Mouse (Mus musculus): ENCODE measurements around the gene Grhl3. TPM values are rescaled to one million over a fixed set of nuclear protein-coding genes. Genes with fewer than 3 reads are reported as not detected.

Grhl3 gene
- total and polyA plus RNA-seq, 3 experiments, result not detected

DNA sequence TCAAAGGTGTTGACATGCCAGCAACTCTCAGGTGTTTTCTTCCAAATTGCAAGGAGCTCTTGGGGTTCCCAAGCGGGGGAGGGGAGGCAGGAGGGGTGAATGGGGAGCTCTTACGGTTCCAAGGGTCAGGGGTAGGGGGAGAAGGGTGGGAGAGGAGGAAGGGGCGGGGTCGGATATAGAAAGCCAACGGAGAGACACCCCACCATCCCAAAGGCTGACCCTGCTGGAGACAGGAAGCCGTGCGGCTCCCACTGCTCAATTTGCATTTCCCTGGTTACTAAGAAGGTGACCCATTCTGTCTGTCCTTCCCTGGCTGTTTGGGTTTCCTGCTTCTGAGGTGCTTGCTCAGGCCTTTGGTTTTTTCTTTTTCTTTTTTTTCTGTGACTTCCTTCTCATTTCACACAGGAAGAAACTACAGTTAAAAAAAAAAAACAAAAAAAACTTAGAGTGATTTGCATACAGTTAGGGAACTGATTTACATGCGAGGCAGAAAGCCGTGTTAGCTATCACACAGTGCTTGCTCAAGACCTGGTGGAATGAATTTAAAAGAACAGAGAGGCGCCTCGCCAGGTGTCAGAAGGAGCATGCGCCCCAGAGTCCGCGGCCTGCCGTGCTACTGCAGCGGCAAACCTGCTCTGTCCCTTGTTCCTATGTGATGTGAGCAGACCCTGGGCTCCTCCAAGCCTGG is 44.5 kb upstream of the Grhl3 start:
- no peaks in the 10 kb centered on the region for H3K36me3 ChIP-seq (replicated peaks in 1 of 2; ENCODE audit: control insufficient read depth in 1 of 2, insufficient read depth in 1 of 2, low read length in 1 of 2)
- peaks cover 9% of the 10 kb centered on the region for H3K9me3 ChIP-seq (replicated peaks; ENCODE audit: low read length)
- peaks cover 8 to 31% of the 10 kb centered on the region in 2 experiments for H3K4me1 ChIP-seq (ENCODE audit: control insufficient read depth in 1 of 2, insufficient read depth in 2 of 2)
- no peaks in the 10 kb centered on the region for H3K79me2 ChIP-seq (replicated peaks; ENCODE audit: control insufficient read depth, extremely low read depth, insufficient read depth, poor library complexity, severe bottlenecking)
- no peak overlapping the region for H3K9ac ChIP-seq (ENCODE audit: insufficient read depth, low read depth)
- dilution Hi-C loops (cut with MboI; ENCODE audit: extremely low pct_ligation_motif_present, extremely low pct_unique_long_range_greater_than_20kb, low sequenced_read_pairs) (no loop called here), in situ Hi-C loops (cut with MboI; ENCODE audit: low pct_ligation_motif_present, low pct_unique_long_range_greater_than_20kb, low sequenced_read_pairs) (no loop called here)
- TF ChIP-seq MAX (IDR thresholded peaks at IDR 0.05; ENCODE audit: low read length), result no peak; the same call in 1 of the 2 replicates
- 0 out of 2 replicates have a peak, but pooled peaks have one; percentile 16 for TF ChIP-seq HCFC1 (IDR thresholded peaks at IDR 0.05; ENCODE audit: low read depth, low read length)
- peak; percentile 93 for TF ChIP-seq ZNF384 (IDR thresholded peaks at IDR 0.05; ENCODE audit: low read depth, low read length)
- TF ChIP-seq CHD2 (IDR thresholded peaks at IDR 0.05; ENCODE audit: low read length), result no peak
- no peak for TF ChIP-seq E2F4 (IDR thresholded peaks at IDR 0.05; ENCODE audit: insufficient replicate concordance, low read depth, low read length)
- TF ChIP-seq MAZ (IDR thresholded peaks at IDR 0.05; ENCODE audit: low read depth, low read length), result no peak
- TF ChIP-seq JUND (conservative IDR thresholded peaks at IDR 0.05; ENCODE audit: low read depth, low read length), result no peak
- TF ChIP-seq MEF2A (IDR thresholded peaks at IDR 0.05; ENCODE audit: borderline replicate concordance, low read depth, low read length), result peak; percentile 48; the same call in 1 of the 2 replicates
- no peak for TF ChIP-seq MAFK (IDR thresholded peaks at IDR 0.05; ENCODE audit: insufficient replicate concordance, low read length)
- no peak for TF ChIP-seq USF2 (conservative IDR thresholded peaks at IDR 0.05; ENCODE audit: low read depth, low read length)
- TF ChIP-seq EP300 (IDR thresholded peaks at IDR 0.05; ENCODE audit: low read length), result peak; percentile 65
- TF ChIP-seq JUN (IDR thresholded peaks at IDR 0.05; ENCODE audit: insufficient read depth, low read depth, low read length), result no peak
- TF ChIP-seq UBTF (IDR thresholded peaks at IDR 0.05; ENCODE audit: low read depth, low read length), result no peak
- TF ChIP-seq TBP (conservative IDR thresholded peaks at IDR 0.05; ENCODE audit: low read depth, low read length), result no peak
- TF ChIP-seq ZC3H11A (IDR thresholded peaks at IDR 0.05; ENCODE audit: low read depth, low read length), result no peak
- no peak for TF ChIP-seq SMC3 (IDR thresholded peaks at IDR 0.05; ENCODE audit: low read depth, low read length)
- peak; percentile 75 for TF ChIP-seq NRF1 (IDR thresholded peaks at IDR 0.05; ENCODE audit: low read depth, low read length)
- TF ChIP-seq KAT2A (IDR thresholded peaks at IDR 0.05; ENCODE audit: insufficient replicate concordance, low read length), result no peak
- no peak for TF ChIP-seq ZMIZ1 (IDR thresholded peaks at IDR 0.05; ENCODE audit: low read depth, low read length)
- no peak for TF ChIP-seq RCOR1 (conservative IDR thresholded peaks at IDR 0.05; ENCODE audit: low read depth, low read length)
- peak; percentile 50 for TF ChIP-seq ETS1 (conservative IDR thresholded peaks at IDR 0.05; ENCODE audit: low read depth, low read length)
- TF ChIP-seq ZKSCAN1 (IDR thresholded peaks at IDR 0.05; ENCODE audit: borderline replicate concordance, low read depth, low read length), result no peak; the same call in 1 of the 2 replicates
- no peak for TF ChIP-seq GABPA (IDR thresholded peaks at IDR 0.05; ENCODE audit: insufficient replicate concordance, low read depth, low read length)
- no peak for TF ChIP-seq USF1 (IDR thresholded peaks at IDR 0.05; ENCODE audit: low read depth, low read length)
- no peak for TF ChIP-seq NELFE (IDR thresholded peaks at IDR 0.05; ENCODE audit: low read depth, low read length)
- no peak; the same call in 1 of the 2 replicates for TF ChIP-seq RAD21 (IDR thresholded peaks at IDR 0.05; ENCODE audit: low read depth, low read length)
- TF ChIP-seq TCF12 (IDR thresholded peaks at IDR 0.05; ENCODE audit: low read depth, low read length), result 0 out of 2 replicates have a peak, but pooled peaks have one; percentile 17
- no peak for TF ChIP-seq CTCF (conservative IDR thresholded peaks at IDR 0.05 in 1 of 2, IDR thresholded peaks at IDR 0.05 in 1 of 2; ENCODE audit: low read depth in 2 of 2, low read length in 2 of 2)
- TF ChIP-seq POLR2AphosphoS2 (IDR thresholded peaks at IDR 0.05; ENCODE audit: low read depth, low read length), result no peak
- TF ChIP-seq BHLHE40 (IDR thresholded peaks at IDR 0.05; ENCODE audit: low read depth, low read length), result peak; percentile 25; the same call in 1 of the 2 replicates
- peak; percentile 62 for TF ChIP-seq ELF1 (IDR thresholded peaks at IDR 0.05; ENCODE audit: low read depth, low read length)
- no peak for TF ChIP-seq PAX5 (IDR thresholded peaks at IDR 0.05; ENCODE audit: low read length)
- TF ChIP-seq SIN3A (IDR thresholded peaks at IDR 0.05; ENCODE audit: low read length), result 0 out of 2 replicates have a peak, but pooled peaks have one; percentile 41
- TF ChIP-seq MXI1 (IDR thresholded peaks at IDR 0.05; ENCODE audit: low read depth, low read length), result no peak
- no peak for TF ChIP-seq CHD1 (IDR thresholded peaks at IDR 0.05; ENCODE audit: low read depth, low read length)
- 0 out of 2 replicates have a peak, but pooled peaks have one; percentile 31 for TF ChIP-seq MYC (IDR thresholded peaks at IDR 0.05; ENCODE audit: low read depth, low read length)
- TF ChIP-seq IRF4 (IDR thresholded peaks at IDR 0.05; ENCODE audit: low read depth, low read length), result 0 out of 2 replicates have a peak, but pooled peaks have one; percentile 24
- TF ChIP-seq POLR2A (IDR thresholded peaks at IDR 0.05; ENCODE audit: low read depth, low read length), result no peak
- H3K4me3 ChIP-seq (replicated peaks in 1 of 3; ENCODE audit: low read depth in 2 of 3, low read length in 2 of 3, poor library complexity in 1 of 3), result no peak overlapping the region
- peak overlapping the region; percentile 17 for H3K4me2 ChIP-seq (ENCODE audit: insufficient read depth, low read depth, poor library complexity, severe bottlenecking)
- peaks cover 6% of the 10 kb centered on the region for H3K27me3 ChIP-seq (replicated peaks)
- peak; percentile 83 for DNase-seq (ENCODE audit: extremely low read depth)
- H3K27ac ChIP-seq (ENCODE audit: insufficient read depth, low read depth), result no peak overlapping the region
